Mouse (Mus musculus): ENCODE measurements around the gene Tex22. TPM values are rescaled to one million over a fixed set of nuclear protein-coding genes. Genes with fewer than 3 reads are reported as not detected.

The Tex22 gene
- polyA plus RNA-seq, 1 experiment from 2014 or later = 0.36 TPM

DNA sequence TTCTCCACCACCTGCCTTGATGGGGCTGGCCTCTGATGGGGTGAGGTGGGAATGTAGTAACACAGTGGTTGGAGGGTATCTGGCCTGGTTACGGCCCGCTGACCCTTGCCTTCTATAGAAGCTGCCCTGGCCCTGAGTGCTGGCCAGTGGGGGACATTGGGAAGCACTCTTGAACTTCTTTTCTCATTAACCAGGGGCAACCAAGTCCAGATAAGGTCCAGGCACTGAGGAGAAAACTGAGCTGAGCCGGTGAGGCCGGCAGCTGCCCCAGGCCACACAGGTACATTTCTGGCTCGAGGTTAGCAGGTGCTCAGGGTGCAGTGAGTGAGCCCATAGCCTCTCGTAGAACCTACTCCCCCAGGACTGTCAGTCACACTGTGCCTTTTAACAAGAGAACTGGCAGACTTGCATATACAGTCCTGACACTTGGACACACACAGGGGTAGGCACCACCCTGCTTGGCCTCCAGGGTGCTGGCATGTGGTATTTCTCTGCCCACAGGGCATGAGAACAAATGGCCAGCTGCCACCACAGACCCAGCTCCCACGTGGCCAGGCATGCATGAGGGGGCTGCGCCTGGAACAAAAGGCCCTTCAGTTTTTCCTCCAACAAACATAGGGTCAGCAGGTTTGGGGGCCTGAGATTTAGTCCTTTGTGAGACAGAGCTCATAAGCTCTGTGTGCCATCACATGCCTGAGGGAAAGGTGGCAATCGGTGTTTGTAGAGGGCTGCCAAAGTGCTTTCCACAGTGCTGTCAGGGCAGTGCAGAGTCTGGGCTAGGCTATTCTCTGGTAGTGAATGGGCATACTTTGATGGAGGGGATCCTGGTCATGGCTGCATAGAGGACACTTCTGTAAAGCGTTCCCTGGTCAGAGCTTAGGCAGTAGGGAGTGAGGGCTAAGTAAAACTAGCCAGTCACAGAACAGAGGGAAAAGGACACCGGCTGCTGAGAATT lies 41.7 kb upstream of the Tex22 start:
- no peaks in the 10 kb centered on the region for H3K9me3 ChIP-seq (ENCODE audit: control insufficient read depth, low read length)
- no peaks in the 10 kb centered on the region for H3K27me3 ChIP-seq (ENCODE audit: control insufficient read depth, insufficient read depth, low read length)
- 56% methylated on average over 11 of the region's 11 CpGs for WGBS
- H3K4me3 ChIP-seq (ENCODE audit: low read depth, low read length) = no peak overlapping the region
- no peak overlapping the region for H3K4me2 ChIP-seq (ENCODE audit: low read depth, low read length)
- H3K36me3 ChIP-seq (ENCODE audit: control insufficient read depth, insufficient read depth, low read length) = no peaks in the 10 kb centered on the region
- ATAC-seq (ENCODE audit: low read depth) = peak; percentile 65
- peak overlapping the region; percentile 44; the same call in 1 of the 2 replicates for H3K27ac ChIP-seq (ENCODE audit: low read depth, low read length)
- no peak overlapping the region for H3K9ac ChIP-seq (replicated peaks; ENCODE audit: low read depth, low read length)
- peaks cover 11% of the 10 kb centered on the region for H3K4me1 ChIP-seq (ENCODE audit: control insufficient read depth, insufficient read depth, low read length)

DNA sequence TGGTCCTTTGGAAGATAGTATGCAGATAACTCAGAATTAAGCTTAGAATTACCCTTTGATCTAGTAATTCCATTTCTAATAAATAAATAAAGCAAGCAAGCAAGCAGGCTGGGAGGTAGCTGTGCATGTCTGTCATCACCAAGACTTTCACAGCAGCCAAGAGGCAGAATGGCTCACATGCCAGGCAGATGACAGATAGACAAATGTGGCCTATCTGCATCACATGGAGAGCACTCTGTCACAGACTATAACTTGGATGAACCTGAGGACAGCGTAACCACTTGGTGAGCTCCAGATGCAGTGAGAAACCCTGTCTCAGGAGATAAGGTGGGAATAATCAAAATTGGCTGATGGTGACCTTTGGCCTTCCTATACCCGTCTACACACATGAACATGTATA lies 39.2 kb upstream of the Tex22 start:
- Histone ChIP-seq H3K9ac (replicated peaks; ENCODE audit: low read depth, low read length) (no peak overlapping the region), H3K9me3 (ENCODE audit: control insufficient read depth, low read length) (no peaks in the 10 kb centered on the region), H3K4me3 (ENCODE audit: low read depth, low read length) (no peak overlapping the region), H3K4me2 (ENCODE audit: low read depth, low read length) (no peak overlapping the region), H3K27me3 (ENCODE audit: control insufficient read depth, insufficient read depth, low read length) (no peaks in the 10 kb centered on the region), H3K36me3 (ENCODE audit: control insufficient read depth, insufficient read depth, low read length) (no peaks in the 10 kb centered on the region), H3K4me1 (ENCODE audit: control insufficient read depth, insufficient read depth, low read length) (peaks cover 6% of the 10 kb centered on the region), H3K27ac (ENCODE audit: low read depth, low read length) (no peak overlapping the region)
- 94% methylated on average over 2 of the region's 2 CpGs for WGBS
- ATAC-seq (ENCODE audit: low read depth) = no peak

DNA sequence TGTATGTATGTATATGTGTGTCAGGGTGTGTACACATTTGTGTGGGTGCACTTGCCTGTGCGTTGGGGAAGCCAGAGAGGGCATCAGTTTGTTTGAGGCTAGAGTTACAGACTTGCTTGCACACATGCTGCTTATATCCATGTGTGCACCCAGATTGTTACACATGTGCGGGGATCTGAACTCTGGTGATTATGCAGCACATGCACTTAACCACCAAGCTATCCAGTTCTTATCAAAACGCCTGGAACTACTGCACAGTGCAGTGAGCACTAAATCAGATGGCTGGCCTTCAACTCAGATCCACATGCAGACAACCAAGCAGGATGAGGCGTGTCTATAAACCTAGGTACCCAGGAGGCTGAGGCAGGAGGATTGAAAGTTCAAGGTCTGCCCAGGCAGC lies 37.3 kb upstream of the Tex22 start:
- ATAC-seq (ENCODE audit: low read depth) = no peak
- H3K4me3 ChIP-seq (ENCODE audit: low read depth, low read length) = no peak overlapping the region

DNA sequence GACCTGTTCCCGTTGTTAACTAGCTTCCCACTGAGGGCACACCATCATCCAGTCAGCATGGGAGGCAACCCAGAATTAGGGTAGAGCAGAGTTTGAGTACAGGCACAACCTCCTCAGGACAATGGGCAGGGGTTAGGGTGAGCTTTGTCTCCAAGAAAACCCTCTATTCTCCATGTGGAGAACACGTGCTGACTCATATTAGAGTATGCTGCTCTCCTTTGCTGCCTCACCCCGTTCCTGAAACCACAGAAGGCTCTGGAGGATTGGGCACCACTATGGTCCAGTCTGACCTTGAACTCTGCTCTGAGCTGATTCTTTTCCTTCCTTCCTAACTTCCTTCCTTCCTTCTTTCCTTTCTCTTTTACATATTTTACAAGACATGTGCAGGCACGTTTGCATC lies 35.9 kb upstream of the Tex22 start:
- H3K36me3 ChIP-seq (ENCODE audit: control insufficient read depth, insufficient read depth, low read length) = no peaks in the 10 kb centered on the region
- no peak overlapping the region for H3K4me2 ChIP-seq (ENCODE audit: low read depth, low read length)
- no peaks in the 10 kb centered on the region for H3K9me3 ChIP-seq (ENCODE audit: control insufficient read depth, low read length)
- no peak overlapping the region for H3K9ac ChIP-seq (replicated peaks; ENCODE audit: low read depth, low read length)
- no peaks in the 10 kb centered on the region for H3K27me3 ChIP-seq (ENCODE audit: control insufficient read depth, insufficient read depth, low read length)
- H3K27ac ChIP-seq (ENCODE audit: low read depth, low read length) = no peak overlapping the region
- H3K4me1 ChIP-seq (ENCODE audit: control insufficient read depth, insufficient read depth, low read length) = peaks cover 8% of the 10 kb centered on the region; the same call in 1 of the 2 replicates
- ATAC-seq (ENCODE audit: low read depth) = no peak
- no peak overlapping the region for H3K4me3 ChIP-seq (ENCODE audit: low read depth, low read length)
- WGBS = 94% methylated on average over 4 of the region's 4 CpGs

More for the DNA sequence above, 37.3 kb upstream of the Tex22 start:
- Histone ChIP-seq H3K9me3 (ENCODE audit: control insufficient read depth, low read length) (no peaks in the 10 kb centered on the region), H3K4me2 (ENCODE audit: low read depth, low read length) (no peak overlapping the region), H3K27me3 (ENCODE audit: control insufficient read depth, insufficient read depth, low read length) (no peaks in the 10 kb centered on the region), H3K9ac (replicated peaks; ENCODE audit: low read depth, low read length) (no peak overlapping the region), H3K4me1 (ENCODE audit: control insufficient read depth, insufficient read depth, low read length) (peaks cover 14% of the 10 kb centered on the region), H3K36me3 (ENCODE audit: control insufficient read depth, insufficient read depth, low read length) (no peaks in the 10 kb centered on the region), H3K27ac (ENCODE audit: low read depth, low read length) (no peak overlapping the region)
- 92% methylated on average over 4 of the region's 4 CpGs for WGBS

DNA sequence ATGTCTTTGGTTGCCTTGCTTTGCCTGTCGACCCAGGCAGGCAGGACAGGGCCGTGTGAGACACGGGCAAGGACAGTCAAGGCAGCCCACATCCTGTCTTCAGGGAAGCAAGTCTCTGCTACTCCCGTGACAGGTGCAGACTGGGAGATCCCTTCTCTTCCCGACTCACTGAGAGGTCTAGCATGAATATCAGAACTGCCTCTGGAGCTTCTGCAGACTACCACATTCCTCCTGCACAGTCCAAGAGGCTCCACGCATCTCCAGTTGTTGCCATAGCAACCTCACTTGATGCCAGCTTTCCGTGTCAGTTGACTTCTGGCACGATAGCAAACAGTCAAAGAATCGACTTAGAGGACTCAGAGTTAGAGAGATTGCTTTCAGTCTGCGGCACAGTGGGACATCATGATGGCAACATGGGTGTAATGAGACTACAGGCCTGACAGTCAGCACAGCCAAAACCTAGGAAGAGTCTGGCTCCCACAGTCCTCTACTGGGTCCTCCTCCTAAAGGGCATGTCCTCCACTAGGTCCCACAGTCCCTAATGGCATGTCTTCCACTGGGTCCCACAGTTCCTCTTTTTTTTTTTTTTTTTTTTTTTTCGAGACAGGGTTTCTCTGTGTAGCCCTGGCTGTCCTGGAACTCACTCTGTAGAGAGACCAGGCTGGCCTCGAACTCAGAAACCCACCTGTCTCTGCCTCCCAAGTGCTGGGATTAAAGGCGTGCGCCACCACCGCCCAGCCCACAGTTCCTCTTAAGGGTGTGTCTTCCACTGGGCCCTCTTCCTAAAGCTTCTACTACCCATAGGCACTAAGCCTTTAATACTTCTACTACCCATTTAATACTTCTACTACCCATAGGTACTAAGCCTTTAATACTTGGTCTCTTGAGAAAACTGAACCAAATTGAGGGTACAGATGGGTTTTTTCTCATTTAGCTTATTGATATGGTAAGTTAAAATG lies 32.5 kb upstream of the Tex22 start:
- Histone ChIP-seq H3K27me3 (ENCODE audit: control insufficient read depth, insufficient read depth, low read length) (no peaks in the 10 kb centered on the region), H3K4me2 (ENCODE audit: low read depth, low read length) (no peak overlapping the region), H3K4me3 (ENCODE audit: low read depth, low read length) (no peak overlapping the region), H3K27ac (ENCODE audit: low read depth, low read length) (peak overlapping the region; percentile 55), H3K4me1 (ENCODE audit: control insufficient read depth, insufficient read depth, low read length) (peaks cover 8% of the 10 kb centered on the region; the same call in 1 of the 2 replicates), H3K9ac (replicated peaks; ENCODE audit: low read depth, low read length) (no peak overlapping the region), H3K36me3 (ENCODE audit: control insufficient read depth, insufficient read depth, low read length) (peaks cover 2% of the 10 kb centered on the region; the same call in 1 of the 2 replicates), H3K9me3 (ENCODE audit: control insufficient read depth, low read length) (no peaks in the 10 kb centered on the region)
- 54% methylated on average over 14 of the region's 15 CpGs for WGBS
- ATAC-seq (ENCODE audit: low read depth) = peak; percentile 80; the same call in 1 of the 2 replicates

DNA sequence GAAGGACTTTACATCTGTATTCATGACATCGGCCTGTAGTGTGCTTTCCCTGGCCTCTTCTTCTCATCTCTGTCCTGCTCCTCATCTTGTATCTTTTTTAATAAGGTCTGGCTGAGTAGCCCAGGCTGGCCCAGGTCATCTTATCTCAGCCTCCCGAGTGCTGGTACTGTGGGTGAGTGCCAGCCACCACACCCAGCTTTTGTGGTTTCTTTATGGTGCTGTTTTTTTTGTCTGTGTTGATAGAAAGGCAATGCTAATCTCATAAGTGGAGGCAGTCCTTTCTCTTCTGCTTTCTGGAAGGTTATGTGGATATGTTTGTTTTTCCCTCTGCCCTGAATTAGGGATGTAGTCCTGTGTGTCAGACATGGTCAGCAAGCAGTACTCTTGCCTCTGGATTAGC lies 31.8 kb upstream of the Tex22 start:
- H3K27ac ChIP-seq (ENCODE audit: low read depth, low read length) = no peak overlapping the region
- WGBS = 84% methylated on average over 2 of the region's 2 CpGs
- peaks cover 10% of the 10 kb centered on the region for H3K36me3 ChIP-seq (ENCODE audit: control insufficient read depth, insufficient read depth, low read length)

DNA sequence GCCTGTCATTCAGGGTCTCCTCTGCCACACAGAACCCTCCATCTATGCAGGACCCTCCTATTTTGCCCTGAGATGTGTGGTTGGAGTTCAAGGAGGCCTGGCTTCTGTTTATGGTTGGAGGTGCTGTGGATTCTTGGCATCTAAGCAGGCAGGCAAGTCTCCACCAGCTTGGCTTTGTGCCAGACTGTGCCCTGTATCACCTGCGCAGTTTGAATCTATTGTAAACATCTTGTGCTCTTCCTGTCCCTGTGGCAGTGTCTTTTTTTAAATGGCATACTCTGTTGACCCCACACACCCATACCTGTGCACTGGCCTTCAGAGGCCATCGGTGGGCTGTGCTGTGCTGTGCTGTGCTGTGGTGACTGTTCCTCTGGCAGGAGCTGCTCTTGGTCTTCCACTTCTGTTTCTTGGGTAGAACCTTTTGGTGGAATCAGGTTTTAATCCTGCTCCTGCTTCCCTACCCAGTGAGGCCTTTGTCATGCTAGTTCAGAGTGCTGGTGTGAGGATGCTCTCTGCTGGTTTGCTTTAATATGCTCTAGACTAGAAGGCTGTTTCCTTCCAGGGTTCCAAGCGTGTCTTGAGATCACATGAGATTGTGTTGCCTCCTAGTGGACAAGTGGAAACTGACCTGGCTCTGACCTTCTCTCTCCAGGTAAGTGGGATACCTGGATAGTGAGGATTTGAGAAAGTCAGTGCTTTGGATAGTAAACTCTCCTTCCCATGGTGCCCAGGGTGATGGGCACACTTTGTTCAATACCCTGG lies 29.2 kb upstream of the Tex22 start:
- Histone ChIP-seq H3K4me3 (ENCODE audit: low read depth, low read length) (no peak overlapping the region), H3K9ac (replicated peaks; ENCODE audit: low read depth, low read length) (no peak overlapping the region), H3K9me3 (ENCODE audit: control insufficient read depth, low read length) (no peaks in the 10 kb centered on the region), H3K4me2 (ENCODE audit: low read depth, low read length) (no peak overlapping the region), H3K27ac (ENCODE audit: low read depth, low read length) (no peak overlapping the region), H3K36me3 (ENCODE audit: control insufficient read depth, insufficient read depth, low read length) (peaks cover 24% of the 10 kb centered on the region), H3K4me1 (ENCODE audit: control insufficient read depth, insufficient read depth, low read length) (peaks cover 8% of the 10 kb centered on the region; the same call in 1 of the 2 replicates), H3K27me3 (ENCODE audit: control insufficient read depth, insufficient read depth, low read length) (no peaks in the 10 kb centered on the region)
- no peak for ATAC-seq (ENCODE audit: low read depth)
- 77% methylated on average over 3 of the region's 3 CpGs for WGBS

More for the DNA sequence above, 31.8 kb upstream of the Tex22 start:
- Histone ChIP-seq H3K9ac (replicated peaks; ENCODE audit: low read depth, low read length) (no peak overlapping the region), H3K4me1 (ENCODE audit: control insufficient read depth, insufficient read depth, low read length) (peaks cover 8% of the 10 kb centered on the region; the same call in 1 of the 2 replicates), H3K4me2 (ENCODE audit: low read depth, low read length) (no peak overlapping the region), H3K27me3 (ENCODE audit: control insufficient read depth, insufficient read depth, low read length) (no peaks in the 10 kb centered on the region), H3K9me3 (ENCODE audit: control insufficient read depth, low read length) (no peaks in the 10 kb centered on the region), H3K4me3 (ENCODE audit: low read depth, low read length) (no peak overlapping the region)
- ATAC-seq (ENCODE audit: low read depth) = no peak

DNA sequence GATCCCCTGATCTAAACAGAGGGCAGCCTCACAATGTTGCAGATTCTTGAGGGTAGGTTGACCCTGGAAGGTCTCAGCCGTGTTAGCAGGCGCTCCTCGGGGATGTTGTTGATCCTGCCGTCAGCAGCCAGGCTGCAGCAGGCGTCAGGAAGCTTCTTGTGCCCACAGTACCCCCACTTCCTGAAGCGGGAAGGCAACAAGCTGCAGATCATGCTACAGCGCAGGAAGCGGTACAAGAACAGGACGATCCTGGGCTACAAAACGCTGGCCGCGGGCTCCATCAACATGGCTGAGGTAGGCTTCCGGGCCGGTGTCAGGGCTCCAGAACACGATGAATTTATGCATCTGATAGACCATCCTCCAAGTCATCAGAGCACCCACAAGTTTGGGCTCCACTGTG lies 27.4 kb upstream of the Tex22 start:
- Histone ChIP-seq H3K4me3 (ENCODE audit: low read depth, low read length) (no peak overlapping the region), H3K4me2 (ENCODE audit: low read depth, low read length) (no peak overlapping the region), H3K4me1 (ENCODE audit: control insufficient read depth, insufficient read depth, low read length) (no peaks in the 10 kb centered on the region), H3K27ac (ENCODE audit: low read depth, low read length) (no peak overlapping the region), H3K36me3 (ENCODE audit: control insufficient read depth, insufficient read depth, low read length) (peaks cover 37% of the 10 kb centered on the region), H3K27me3 (ENCODE audit: control insufficient read depth, insufficient read depth, low read length) (no peaks in the 10 kb centered on the region), H3K9me3 (ENCODE audit: control insufficient read depth, low read length) (no peaks in the 10 kb centered on the region), H3K9ac (replicated peaks; ENCODE audit: low read depth, low read length) (no peak overlapping the region)
- no peak for ATAC-seq (ENCODE audit: low read depth)
- WGBS = 94% methylated on average over 15 of the region's 15 CpGs
